Mouse (Mus musculus) spleen, embryonic (tissue): ENCODE measurements at regions not wholly inside any gene's neighbourhood (a gene's known extent, or its start where the extent isn't known, plus 50 kb on each side); places are given as distances from the start of the nearest gene placed in this dataset.

Experiments used
- CTCF ChIA-PET: fragments of 350-600 bp; sonication (Branson Sonifier 250); formaldehyde crosslinking; loops from one replicate; lab custom pipeline; 2022; lab: Charles Lee

DNA sequence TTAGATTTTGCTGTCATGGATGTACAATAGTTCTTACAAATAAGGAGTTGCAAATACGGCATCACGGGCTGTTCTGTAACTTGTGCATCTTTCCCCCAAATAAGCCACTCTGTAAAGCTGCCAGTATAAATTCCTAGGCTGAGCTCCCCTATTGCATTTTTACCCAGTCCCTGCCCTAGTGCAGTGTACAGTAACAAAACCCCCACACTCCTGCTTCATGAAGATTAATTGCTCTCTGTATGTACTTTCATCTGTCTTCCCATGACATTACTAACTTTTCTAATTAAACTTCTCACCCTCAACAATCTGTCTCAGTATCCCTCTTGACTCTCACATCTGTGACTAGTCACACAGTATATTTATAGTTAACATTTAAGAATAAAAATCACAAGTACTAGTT lies 73.4 kb downstream of the Tm4sf1 start:
- CTCF ChIA-PET, result no interaction called here

DNA sequence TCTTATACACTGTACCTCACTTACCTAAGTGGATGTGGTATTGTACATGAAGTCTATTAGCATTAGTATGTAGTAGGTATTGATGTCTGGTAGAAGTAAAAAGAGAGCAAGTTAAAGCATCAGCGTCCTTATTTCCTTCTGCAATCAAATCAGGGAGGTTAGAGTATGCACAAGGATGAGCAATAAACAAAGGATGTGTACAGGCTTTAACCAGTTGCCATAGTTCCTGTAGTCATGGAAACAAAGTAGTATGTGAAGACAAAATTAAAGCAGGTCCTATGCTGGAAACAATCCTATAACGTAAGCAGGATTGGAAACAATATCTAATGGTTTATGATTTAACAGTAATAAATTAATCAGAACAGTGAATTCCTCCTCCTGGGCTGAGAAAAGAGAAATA lies 78.0 kb downstream of the Tm4sf1 start:
- CTCF ChIA-PET, result no interaction called here

DNA sequence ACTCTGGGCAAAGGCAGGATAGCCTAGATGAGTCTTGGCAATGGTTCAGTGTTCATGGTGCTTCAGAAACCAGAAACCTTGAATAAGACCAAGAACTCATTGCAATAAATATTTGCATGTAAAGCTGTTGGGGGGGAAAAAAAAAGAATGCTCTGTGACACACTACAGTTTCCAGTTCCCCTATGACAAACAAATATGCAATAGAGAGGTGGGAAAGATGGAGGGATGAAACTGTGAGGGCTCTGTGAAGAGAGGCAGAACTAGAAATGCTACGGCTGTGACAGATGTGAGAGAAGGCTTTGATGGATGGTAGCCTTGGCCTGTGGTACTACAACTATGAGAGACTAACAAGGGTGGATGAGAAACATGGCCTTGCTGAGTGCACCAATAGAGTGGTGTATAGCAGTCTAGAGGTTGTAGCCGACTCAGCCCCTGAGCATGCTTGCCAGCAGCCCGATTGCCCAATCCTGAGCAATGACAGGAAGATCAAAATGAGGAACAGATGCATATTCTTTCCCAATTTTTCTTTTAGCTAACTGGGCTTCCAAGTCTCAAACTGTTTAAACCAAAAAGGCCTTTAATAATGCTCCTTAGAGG lies 79.4 kb downstream of the Tm4sf1 start:
- CTCF ChIA-PET, result no interaction called here

DNA sequence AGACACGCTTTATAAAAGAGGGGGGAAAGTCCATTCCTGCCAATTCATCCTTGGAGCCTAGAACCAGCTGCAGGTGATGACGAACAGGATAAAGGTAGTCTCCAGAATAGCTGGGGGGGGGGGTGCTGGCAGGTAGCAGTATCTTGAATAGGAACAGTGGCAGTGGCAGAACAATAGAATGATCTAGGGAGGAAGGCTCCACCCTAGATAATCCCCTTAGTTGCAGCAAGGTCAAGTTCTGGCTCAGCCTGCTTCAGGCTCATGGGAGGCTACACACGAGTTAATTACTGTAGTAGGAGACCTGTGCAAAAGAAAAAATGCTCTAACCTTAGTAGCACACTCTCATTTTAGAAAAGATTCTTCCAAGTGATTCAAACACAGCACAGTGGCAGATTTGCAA lies 83.4 kb downstream of the Tm4sf1 start:
- CTCF ChIA-PET, result no interaction called here

DNA sequence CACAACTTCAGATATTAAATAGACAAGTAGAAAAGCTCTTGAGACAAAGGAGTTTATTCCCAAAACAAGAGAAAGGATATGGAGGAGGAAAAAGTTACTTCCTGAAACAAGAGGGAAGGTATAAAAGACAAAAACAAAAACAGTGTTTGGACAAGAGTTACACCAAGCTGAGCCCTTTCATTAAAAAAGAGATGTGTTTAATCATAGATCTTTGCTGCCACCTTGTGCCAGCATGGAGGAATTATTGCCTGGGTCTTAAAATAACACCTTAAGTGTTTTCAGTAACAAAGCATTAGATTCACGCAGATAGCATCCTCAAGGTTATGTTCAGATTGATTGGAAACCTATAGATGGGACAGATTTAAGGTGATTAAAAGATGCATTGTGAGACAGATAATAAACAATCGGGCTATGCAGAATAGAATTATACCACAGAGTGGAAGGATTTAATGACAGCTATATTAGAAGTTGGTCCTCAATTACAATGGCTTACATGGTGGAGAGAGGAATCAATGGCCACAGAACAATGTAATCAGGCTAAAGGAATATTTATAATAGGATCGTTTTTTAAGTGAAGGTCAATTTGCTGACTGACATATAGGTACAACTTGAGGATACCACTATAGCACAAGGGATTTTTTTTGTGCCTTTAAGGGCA lies 97.6 kb downstream of the Tm4sf1 start:
- CTCF ChIA-PET, result no interaction called here

DNA sequence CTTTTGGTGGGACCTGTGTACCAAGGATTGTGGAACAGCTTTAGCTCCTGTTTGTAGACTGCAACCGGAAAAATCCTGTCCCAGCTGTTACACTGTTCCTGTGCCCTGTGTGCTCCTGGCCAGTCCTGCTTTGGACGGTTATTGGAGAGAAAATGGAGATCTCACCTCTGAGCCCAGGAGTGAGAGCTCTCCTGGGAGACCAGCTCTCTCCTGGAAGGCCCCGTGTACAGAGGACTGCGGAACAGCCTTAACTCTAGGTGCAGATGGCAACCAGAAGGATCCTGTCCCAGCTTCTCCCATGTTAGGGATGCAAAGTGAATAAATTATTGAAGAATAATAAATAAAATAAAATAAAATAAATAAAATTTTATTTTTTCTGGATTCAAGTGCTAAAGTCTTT lies 98.4 kb downstream of the Tm4sf1 start:
- CTCF ChIA-PET, result no interaction called here

DNA sequence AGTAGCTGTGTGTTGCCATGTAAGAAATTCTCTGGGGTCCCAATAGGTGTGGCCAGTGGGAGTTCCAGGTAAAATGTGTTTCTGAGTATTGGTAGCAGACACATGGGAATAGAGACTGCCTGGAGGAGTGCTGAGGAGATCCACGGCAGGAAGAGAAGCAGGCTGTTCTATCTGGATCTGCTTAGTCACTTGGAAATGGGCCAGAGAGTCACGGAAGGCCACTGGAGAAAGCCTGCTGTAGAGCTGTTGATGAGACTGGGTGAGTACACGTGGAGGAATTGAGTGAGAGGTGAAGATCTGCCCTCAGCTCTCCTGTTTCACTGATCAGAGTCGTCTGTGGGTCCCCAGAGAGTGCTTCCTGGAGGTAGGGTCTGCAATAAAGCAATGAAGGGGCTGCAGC lies 120.2 kb downstream of the Tm4sf1 start:
- CTCF ChIA-PET, result no interaction called here

DNA sequence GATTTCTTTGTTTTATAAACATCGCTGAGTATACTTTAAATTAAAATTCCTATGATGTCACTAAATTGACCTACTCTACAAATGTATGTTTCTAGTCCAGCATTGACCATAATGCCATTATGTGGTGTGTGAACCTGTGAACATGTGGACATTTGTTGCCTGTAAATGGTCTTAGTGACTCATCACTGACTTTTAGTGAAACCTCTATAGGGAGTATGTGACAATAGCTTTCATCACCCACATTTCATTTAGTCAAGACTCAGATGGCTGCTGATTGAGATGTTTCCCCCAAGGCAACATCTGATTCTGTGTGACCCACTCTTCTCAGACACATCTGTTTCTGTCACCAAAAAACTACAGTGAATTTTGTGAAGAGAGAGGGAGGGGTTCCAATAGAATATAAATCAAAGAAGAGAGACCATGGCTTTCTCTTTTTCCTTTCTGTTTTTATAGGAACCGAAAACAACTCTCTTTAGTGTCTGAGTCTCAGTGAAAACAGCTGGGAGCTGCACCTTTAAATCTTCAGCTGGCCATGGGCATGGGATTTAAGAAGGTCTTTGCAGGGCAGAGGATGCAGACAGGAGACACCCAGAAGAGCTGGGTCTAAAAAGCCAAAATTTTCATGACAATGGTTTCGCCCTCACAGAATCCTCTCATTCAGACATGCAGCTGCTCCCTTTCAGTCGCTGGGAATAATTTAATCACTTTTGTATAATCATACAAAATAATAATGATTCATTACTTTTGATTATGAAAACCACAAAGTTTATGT lies 148.4 kb downstream of the Tm4sf1 start:
- CTCF ChIA-PET, result no interaction called here

DNA sequence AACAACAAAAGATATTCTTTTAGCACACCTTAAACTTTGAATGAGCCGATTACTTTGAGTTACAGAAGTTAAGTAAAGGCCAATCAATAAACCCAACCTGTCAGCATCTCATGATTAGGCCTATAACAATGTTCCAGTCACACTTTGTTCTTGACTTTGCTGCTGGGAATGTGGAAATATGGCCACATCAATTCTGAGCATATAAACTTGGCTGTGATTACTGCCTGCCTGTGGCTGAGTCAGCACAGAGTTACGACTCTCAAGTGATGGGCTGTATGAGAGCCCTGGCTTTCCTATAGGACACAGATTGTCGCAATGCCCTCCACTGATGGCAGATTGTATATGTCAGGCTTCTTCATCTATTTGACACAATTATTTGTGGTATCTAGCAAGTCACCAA lies 152.6 kb downstream of the Tm4sf1 start:
- CTCF ChIA-PET, result no interaction called here

DNA sequence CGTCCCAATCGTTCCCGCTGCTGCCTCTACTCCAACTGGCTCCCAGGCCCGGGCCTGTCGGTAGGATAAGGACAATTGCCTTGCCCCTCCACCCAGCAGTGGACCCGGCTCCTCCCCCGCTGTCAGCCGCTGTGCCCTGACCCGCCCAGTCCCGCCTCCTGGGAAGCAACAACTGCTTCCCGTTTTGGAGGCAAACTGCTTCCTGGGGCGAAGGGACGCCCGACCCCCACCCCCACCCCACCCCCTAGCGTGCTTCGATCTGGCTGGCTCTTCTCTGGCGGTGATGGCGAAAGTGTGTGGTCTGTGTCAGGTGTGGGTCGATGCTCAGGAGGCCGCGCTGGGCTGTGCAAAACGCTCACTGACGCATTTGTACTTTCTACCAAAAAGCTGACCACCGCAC lies 164.9 kb downstream of the Tm4sf1 start:
- CTCF ChIA-PET, result no interaction called here

DNA sequence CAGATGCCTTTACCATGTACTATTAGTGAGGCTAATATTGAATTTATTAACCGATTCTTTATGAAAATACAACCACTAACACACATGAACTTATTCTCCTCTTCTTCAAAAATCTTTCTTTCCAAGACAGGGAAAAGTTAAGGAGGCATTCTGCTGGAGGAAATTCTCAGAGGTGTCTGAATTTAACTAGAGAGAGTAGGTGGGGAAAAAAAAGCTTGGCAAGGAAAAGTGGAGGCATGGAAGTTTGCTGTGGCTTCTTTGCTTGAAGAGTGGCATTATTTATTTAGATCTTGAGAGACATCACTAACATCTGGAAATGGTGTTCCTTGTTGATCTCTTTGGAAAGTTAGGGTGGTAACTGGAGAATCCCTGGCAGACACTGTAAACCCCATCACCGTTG lies 173.2 kb downstream of the Tm4sf1 start:
- CTCF ChIA-PET, result no interaction called here

DNA sequence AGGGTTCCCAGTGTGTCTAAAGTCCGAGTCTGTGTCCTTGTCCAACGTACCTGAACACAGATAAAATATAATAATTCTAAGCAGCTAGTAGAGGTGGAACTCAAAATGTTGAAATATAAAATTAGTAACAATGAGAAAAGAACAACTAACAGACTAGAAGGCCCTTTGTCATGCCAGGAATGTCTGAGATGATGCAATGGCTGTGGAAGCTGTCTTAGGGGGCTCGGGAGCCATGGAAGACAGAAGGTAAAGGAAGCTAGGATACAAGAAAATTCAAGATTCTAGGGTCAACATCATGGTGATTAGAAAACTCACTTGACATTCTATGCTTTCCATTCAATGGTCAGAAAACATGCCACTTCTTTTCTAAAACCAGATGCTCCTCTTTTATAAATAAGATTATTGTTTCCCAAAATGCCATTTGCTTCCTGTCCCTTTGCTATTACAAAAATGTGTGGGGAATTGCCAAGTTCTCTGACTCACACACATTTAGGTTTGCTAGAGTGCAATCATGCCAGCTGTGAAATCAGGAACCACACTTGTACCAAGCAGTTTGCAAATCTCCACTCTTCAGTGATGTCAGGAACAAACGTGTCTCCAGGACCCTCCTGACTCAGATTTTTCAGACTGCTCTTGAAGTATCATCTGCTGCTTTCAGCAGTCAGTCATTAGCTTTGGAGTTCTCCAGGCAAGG lies 175.8 kb downstream of the Tm4sf1 start:
- CTCF ChIA-PET, result no interaction called here

DNA sequence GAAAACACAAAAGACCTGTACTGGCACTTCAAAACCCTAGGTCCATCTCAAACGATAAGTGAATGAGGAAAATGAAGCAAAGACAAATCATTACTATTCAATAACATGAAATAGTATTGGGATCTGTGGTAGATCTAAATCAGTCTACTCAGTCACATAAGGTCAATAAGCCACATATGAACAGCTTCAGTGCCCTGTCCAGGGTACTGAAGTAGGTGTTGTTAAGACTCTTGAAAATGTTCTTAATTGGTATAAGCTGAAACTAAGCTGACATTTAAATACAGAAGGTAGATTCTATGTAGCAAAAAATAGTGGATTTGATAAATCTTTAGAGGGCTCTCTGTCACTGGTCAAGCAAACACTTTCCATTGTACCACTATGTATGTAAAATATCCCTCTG lies 183.8 kb downstream of the Tm4sf1 start:
- CTCF ChIA-PET, result no interaction called here

DNA sequence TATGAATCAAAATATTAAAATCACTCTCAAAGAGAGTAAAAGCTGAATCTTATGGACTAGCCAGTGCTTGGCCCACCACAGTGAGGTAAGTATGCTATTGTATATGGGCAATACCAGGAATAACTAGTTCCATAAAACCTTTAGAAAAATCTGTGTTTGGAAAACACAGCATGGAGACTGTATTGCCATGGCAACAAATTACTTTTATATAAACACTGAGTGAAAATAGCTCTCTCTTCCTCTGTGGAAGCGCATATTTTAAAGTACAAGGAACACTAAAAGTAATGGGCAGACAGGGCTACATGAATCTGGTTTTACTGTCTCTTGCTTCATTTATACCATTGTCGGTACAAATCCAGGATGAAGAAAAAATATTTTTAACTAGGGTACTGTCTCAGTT lies 199.5 kb downstream of the Tm4sf1 start:
- CTCF ChIA-PET, result no interaction called here

DNA sequence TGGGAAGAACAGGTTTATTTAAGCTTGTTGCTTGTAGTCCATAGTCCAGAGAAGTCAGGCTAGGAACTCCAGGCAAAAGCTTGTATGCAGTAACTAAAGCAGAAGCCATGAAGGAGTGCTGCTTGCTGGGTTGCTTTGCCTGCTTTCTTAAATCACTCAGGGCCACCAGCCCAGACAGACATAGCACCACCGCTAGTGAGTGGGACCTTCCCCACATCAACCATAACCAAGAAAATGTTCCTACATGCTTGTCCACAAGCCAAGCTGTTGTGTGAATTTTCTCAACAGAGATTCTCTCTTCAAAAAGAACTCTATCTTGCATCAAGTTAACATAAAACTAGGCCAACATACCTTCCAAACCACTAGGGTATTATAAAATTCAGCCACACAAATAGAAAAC lies 201.3 kb downstream of the Tm4sf1 start:
- CTCF ChIA-PET, result no interaction called here

DNA sequence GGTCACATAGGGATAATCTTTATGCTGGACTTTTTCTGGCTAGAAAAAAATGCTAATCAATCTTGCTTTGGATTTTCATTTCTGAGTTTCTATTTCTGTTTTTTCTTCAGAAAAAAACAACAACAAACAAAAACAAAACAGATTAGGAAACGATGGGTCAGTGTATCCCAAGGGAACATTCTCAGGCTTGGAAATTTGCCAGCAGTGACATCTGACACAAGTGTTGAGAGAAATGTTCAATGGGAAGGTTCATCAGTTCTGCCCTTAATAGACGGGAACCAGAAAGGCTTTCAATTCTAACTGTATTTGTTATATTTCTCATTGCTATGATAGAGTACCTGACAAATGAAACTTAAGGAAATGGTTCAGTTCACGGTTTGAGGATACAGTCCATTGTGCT lies 206.9 kb downstream of the Tm4sf1 start:
- CTCF ChIA-PET, result no interaction called here

DNA sequence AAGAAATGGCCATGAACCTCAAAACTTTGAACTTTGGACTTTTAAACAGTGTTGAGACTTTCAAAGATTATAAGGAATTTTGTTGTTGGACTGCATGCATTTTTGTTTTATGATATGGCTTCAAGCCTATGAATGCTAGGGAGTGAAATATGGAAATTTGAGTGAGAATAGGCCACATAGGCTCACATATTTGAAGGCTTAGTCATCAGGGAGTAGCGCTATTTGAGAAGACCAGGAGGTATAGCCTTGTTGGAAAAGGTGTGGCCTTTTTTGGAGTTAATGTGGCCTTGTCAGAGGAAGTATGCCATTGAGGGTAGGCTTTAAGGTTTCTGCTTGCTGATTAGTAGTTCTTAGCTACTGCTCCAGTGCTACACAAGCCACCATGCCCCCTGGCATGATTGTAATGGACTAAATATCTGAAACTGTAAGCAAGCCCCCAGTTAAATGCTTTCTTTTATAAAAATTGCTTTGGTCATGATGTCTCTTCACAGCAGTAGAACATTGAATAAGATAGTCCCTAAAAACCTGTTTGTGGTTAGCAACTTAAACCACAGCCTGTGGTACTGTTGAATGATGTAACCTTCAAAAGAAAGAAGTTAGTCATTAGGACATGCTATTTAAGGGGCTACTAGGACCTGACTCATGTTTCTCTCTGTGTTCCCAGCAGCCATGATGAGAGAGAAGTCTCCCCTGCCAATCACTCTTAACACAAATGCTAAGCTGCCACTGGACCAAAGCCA lies 208.4 kb downstream of the Tm4sf1 start:
- CTCF ChIA-PET, result no interaction called here

DNA sequence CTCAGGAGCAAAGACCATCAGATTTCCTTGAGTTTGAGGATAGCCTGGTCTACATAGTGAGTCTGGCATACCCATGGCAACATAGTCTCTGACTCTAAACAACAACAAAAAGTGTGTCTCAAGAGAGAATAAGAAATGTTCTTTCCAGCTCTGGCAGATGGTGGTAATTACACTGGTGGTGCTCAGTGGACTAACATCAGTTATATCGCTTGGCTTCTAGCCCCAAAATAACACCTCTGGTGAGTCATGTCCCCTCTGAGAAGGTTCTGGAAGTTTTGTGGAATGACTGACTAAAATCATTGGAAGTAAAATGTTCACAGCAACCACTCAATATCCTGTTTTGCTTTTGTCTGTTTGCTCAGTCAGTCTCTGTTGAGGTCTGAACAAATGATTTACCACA lies 227.3 kb downstream of the Tm4sf1 start:
- CTCF ChIA-PET, result no interaction called here

DNA sequence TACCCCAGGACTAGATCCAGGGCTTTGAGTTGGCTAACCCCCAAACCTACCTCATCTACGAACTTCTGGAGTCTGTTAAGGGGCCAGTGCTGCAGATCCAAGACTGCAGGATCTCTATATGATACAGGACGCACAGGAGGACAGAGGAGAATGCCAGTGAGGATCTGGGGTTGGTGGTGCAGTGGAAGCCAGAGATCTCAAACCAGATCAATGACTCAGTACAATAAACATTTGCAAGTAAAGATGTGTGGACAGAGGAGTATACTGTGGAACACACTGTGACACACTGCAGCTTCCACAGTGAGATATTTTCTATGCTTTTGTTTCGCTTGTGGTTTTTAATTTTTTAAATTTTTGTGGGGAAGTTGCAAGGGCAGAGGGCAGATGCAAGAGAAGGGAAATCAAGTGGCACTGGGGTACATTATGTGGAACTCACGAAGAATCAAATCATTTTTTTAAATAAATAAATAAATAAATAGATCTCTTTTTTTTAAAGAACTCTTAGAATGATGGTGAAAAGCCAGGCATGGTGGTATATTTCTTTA lies 227.8 kb downstream of the Tm4sf1 start:
- CTCF ChIA-PET, result interaction anchor here (0.6 kb wide), 1 partner anchor 12 kb away, joined by 3 read pairs; no protein-coding TSS in a partner anchor

DNA sequence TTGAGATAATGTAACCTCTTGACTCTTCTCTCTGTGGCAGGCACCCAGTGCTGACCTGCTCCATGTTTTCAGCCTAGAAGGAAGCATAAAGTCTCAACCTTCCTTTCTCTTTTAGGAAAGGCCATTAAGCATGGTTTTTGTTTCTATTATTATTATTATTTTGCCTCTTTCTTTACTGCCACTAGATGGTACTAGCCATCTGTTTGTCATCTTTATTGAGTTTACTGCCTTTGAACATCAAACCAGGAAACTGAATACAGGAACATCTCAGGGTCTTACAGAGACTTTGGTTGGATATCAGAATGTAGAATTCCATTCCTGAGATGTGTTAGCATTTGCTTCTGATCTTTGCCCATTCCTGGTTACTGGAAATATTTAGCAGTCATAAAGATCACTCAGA lies 268.8 kb downstream of the Tm4sf1 start:
- CTCF ChIA-PET, result no interaction called here

DNA sequence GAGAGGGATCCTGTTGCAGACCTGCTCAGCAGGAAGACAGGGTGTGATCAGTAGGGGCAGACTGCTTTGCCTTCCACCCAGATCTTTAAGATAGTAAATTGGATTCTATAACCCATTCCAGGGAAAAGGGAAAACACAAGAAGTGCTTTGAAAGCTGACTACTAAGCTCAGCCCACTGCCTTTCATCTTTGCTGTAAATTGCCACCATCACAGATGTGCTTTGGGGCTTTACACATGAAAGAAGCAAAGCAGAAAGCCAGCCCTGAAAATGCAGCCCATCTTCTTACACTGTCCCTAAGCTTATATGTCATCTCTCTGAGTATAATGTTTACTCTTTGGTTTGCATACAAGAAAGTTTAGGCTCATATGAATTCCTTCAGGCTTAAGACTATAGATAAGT lies 283.6 kb downstream of the Tm4sf1 start:
- CTCF ChIA-PET, result no interaction called here

DNA sequence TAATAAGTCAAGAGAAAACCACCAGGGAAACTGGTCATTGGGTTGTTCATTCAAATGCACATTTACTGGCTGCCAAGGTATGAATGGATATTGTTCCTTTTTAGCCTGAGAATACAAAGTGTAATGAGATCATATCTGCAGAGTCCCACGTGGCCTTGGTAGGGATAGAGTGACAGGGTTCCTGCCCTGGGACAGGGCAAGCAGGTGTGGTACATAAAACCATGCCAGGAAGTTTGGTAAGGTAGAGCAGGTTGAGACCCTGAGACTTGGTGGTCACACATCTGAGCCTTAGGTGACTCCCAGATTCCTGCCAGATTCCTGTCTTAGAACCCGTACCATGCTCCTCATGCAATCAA lies 320.5 kb downstream of the Tm4sf1 start:
- CTCF ChIA-PET, result no interaction called here
